ENCODE assay signal across 8 mouse cellular contexts in the genomic region with DNA sequence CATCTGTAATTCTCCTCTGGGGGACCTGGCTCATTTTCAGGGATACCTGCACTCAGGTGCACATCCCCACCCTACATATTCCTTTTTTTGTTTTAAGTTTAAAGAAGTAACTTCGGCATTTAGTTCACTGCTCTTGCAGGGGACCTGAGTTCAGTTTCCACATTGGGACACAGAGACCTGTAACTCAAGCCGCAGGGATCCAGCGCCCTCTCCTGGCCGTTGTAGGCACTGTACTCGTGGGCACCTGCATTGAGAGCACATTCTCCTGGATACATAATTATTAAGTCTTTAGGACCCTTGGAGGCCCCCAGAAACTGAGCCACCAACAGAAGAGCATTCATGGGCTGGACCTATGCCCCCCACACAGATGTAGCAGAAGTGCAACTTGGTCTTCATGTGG. TPM values are rescaled to one million over a fixed set of nuclear protein-coding genes. Genes with fewer than 3 reads are reported as not detected.
DNase-seq lines count a peak whose midpoint lies in the region; ATAC-seq and TF ChIP-seq lines count a peak whose summit lies in the region.

No protein-coding gene starts in this region.

- H3K27ac ChIP-seq in midbrain, embryonic 11.5 days (ENCODE audit: low read depth, low read length), result no peak overlapping the region
- no peak overlapping the region for H3K27ac ChIP-seq in midbrain, embryonic 16.5 days (ENCODE audit: low read length)
- H3K27ac ChIP-seq in heart, adult 2 months, result no peak overlapping the region
- H3K27ac ChIP-seq in liver, adult 2 months (replicated peaks; ENCODE audit: insufficient read depth, low read depth, low read length), result no peak overlapping the region
- H3K27ac ChIP-seq in neural tube, embryonic 11.5 days (ENCODE audit: low read depth, low read length), result no peak overlapping the region

- H3K36me3 ChIP-seq in midbrain, embryonic 11.5 days (ENCODE audit: control insufficient read depth, insufficient read depth, low read length), result no peaks in the 10 kb centered on the region
- no peaks in the 10 kb centered on the region for H3K36me3 ChIP-seq in midbrain, embryonic 16.5 days (ENCODE audit: control insufficient read depth, insufficient read depth, low read length)
- no peaks in the 10 kb centered on the region for H3K36me3 ChIP-seq in heart, adult 2 months (ENCODE audit: control insufficient read depth, insufficient read depth, low read length)
- H3K36me3 ChIP-seq in liver, adult 2 months (ENCODE audit: control insufficient read depth, insufficient read depth, low read length), result no peaks in the 10 kb centered on the region
- no peaks in the 10 kb centered on the region for H3K36me3 ChIP-seq in neural tube, embryonic 11.5 days (ENCODE audit: control insufficient read depth, insufficient read depth, low read length)

- TF ChIP-seq POLR2A in heart, adult 2 months (IDR thresholded peaks at IDR 0.05; ENCODE audit: insufficient read depth, low read depth, low read length), result no peak
- TF ChIP-seq POLR2A in liver, adult 2 months (IDR thresholded peaks at IDR 0.05; ENCODE audit: extremely low read depth, insufficient read depth, low read length), result no peak

- H3K79me2 ChIP-seq in heart, adult 2 months (replicated peaks; ENCODE audit: control insufficient read depth, insufficient read depth, low read length), result no peaks in the 10 kb centered on the region
- no peaks in the 10 kb centered on the region; the same call in 1 of the 2 replicates for H3K79me2 ChIP-seq in liver, adult 2 months (ENCODE audit: control insufficient read depth, insufficient read depth, low read length)

- H3K4me3 ChIP-seq in midbrain, embryonic 11.5 days (ENCODE audit: low read depth, low read length), result no peak overlapping the region
- no peak overlapping the region for H3K4me3 ChIP-seq in midbrain, embryonic 16.5 days (ENCODE audit: low read depth, low read length)
- no peak overlapping the region for H3K4me3 ChIP-seq in heart, adult 2 months
- no peak overlapping the region for H3K4me3 ChIP-seq in liver, adult 2 months (ENCODE audit: insufficient read depth, low read depth, low read length)
- H3K4me3 ChIP-seq in neural tube, embryonic 11.5 days (ENCODE audit: low read depth, low read length), result no peak overlapping the region

- no peak overlapping the region for H3K4me2 ChIP-seq in midbrain, embryonic 11.5 days
- no peak overlapping the region for H3K4me2 ChIP-seq in midbrain, embryonic 16.5 days (ENCODE audit: low read length)
- H3K4me2 ChIP-seq in neural tube, embryonic 11.5 days (ENCODE audit: low read depth), result no peak overlapping the region

- intact Hi-C loops in heart, adult 2 months (cut with DNase I), result loop anchor here (1.0 to 2.0 kb wide), 4 partner anchors 88 to 460 kb away; no protein-coding TSS in a partner anchor

- peak; percentile 94 for DNase-seq in midbrain, embryonic 11.5 days (ENCODE audit: low spot score, missing footprints)
- DNase-seq in NIH3T3 (ENCODE audit: low read depth), result peak; percentile 77
- peak; percentile 54 for DNase-seq in cerebellum, adult 8-10 months
- peak; percentile 54 to 76 for DNase-seq in heart, adult 2 months
- DNase-seq in liver, adult 2 months (ENCODE audit: extremely low read depth, low read depth, low spot score), result peak; percentile 46
- peak; percentile 62 for DNase-seq in neural tube, embryonic 11.5 days (ENCODE audit: low spot score)
- peak; percentile 29 for DNase-seq in yolk sac, embryonic 10.5 days (ENCODE audit: low spot score)

- peak; percentile 59; the same call in 1 of the 2 replicates for TF ChIP-seq EP300 in heart, adult 2 months (IDR thresholded peaks at IDR 0.05; ENCODE audit: insufficient read depth, low read depth, low read length)

- no peaks in the 10 kb centered on the region for H3K27me3 ChIP-seq in midbrain, embryonic 11.5 days (ENCODE audit: control insufficient read depth, insufficient read depth, low read length)
- H3K27me3 ChIP-seq in midbrain, embryonic 16.5 days (ENCODE audit: control insufficient read depth, insufficient read depth, low read depth, low read length), result no peaks in the 10 kb centered on the region
- no peaks in the 10 kb centered on the region for H3K27me3 ChIP-seq in heart, adult 2 months (ENCODE audit: control insufficient read depth, insufficient read depth, low read length)
- no peaks in the 10 kb centered on the region for H3K27me3 ChIP-seq in liver, adult 2 months (ENCODE audit: control insufficient read depth, insufficient read depth, low read length)
- no peaks in the 10 kb centered on the region for H3K27me3 ChIP-seq in neural tube, embryonic 11.5 days (ENCODE audit: control insufficient read depth, insufficient read depth, low read length)

- ATAC-seq in midbrain, embryonic 11.5 days (ENCODE audit: low FRiP score), result no peak
- ATAC-seq in midbrain, embryonic 16.5 days, result no peak
- no peak for ATAC-seq in neural tube, embryonic 11.5 days (ENCODE audit: insufficient read depth, low FRiP score, low TSS enrichment)

- TF ChIP-seq CTCF in heart, adult 2 months (IDR thresholded peaks at IDR 0.05), result peak; percentile 85
- TF ChIP-seq CTCF in liver, adult 2 months (IDR thresholded peaks at IDR 0.05; ENCODE audit: low read depth, low read length), result peak; percentile 99

- H3K9me3 ChIP-seq in midbrain, embryonic 11.5 days (ENCODE audit: control insufficient read depth, low read length), result no peaks in the 10 kb centered on the region
- no peaks in the 10 kb centered on the region for H3K9me3 ChIP-seq in midbrain, embryonic 16.5 days (replicated peaks; ENCODE audit: control insufficient read depth, low read length, poor library complexity, severe bottlenecking)
- no peaks in the 10 kb centered on the region for H3K9me3 ChIP-seq in neural tube, embryonic 11.5 days (ENCODE audit: control insufficient read depth, low read length)

- WGBS in midbrain, embryonic 11.5 days, result 38% methylated on average over 5 of the region's 5 CpGs
- WGBS in midbrain, embryonic 16.5 days, result 42% methylated on average over 5 of the region's 5 CpGs
- WGBS in heart, adult 2 months, result 55% methylated on average over 5 of the region's 5 CpGs
- WGBS in liver, adult 2 months, result 46% methylated on average over 5 of the region's 5 CpGs
- WGBS in neural tube, embryonic 11.5 days, result 42% methylated on average over 5 of the region's 5 CpGs

- H3K4me1 ChIP-seq in midbrain, embryonic 11.5 days (ENCODE audit: control insufficient read depth, insufficient read depth, low read length), result no peaks in the 10 kb centered on the region
- H3K4me1 ChIP-seq in midbrain, embryonic 16.5 days (ENCODE audit: control insufficient read depth, insufficient read depth, low read length), result no peaks in the 10 kb centered on the region
- H3K4me1 ChIP-seq in heart, adult 2 months (ENCODE audit: control insufficient read depth, insufficient read depth, low read length), result peaks cover 5% of the 10 kb centered on the region
- no peaks in the 10 kb centered on the region; the same call in 1 of the 2 replicates for H3K4me1 ChIP-seq in liver, adult 2 months (ENCODE audit: control insufficient read depth, insufficient read depth, low read length)
- no peaks in the 10 kb centered on the region for H3K4me1 ChIP-seq in neural tube, embryonic 11.5 days (ENCODE audit: control insufficient read depth, insufficient read depth, low read length)

- H3K9ac ChIP-seq in midbrain, embryonic 11.5 days (ENCODE audit: low read length), result no peak overlapping the region
- no peak overlapping the region for H3K9ac ChIP-seq in midbrain, embryonic 16.5 days (ENCODE audit: low read depth, low read length)
- H3K9ac ChIP-seq in heart, adult 2 months (ENCODE audit: low read depth, low read length), result no peak overlapping the region
- no peak overlapping the region for H3K9ac ChIP-seq in liver, adult 2 months (ENCODE audit: low read depth, low read length)
- H3K9ac ChIP-seq in neural tube, embryonic 11.5 days (ENCODE audit: low read length), result no peak overlapping the region

RNA-seq across cellular contexts. Expression of a gene that starts 26.8 kb away (rescaled TPM):
- 28.8 and 31.1 TPM in 2 replicates for polyA plus RNA-seq in midbrain, embryonic 11.5 days (2014; fragmentation: Nextera tagmentation; extraction: Ambion mirVana)
- 27.2 and 34.5 TPM in 2 replicates for polyA plus RNA-seq in midbrain, embryonic 16.5 days (2015; fragmentation: Nextera tagmentation; extraction: Ambion mirVana)
- 10 to 100 TPM; 17.5 to 20.1 TPM for total RNA-seq in heart, adult 2 months (2021)
- 15.1 and 19.2 TPM in 2 replicates for polyA plus RNA-seq in heart, adult 2 months (2012; rRNA removed)
- 11.3 and 11.4 TPM in 2 replicates for total RNA-seq in liver, adult 2 months (2014; rRNA removed)
- 12.1 and 16.0 TPM in 2 replicates for polyA plus RNA-seq in liver, adult 2 months (2012; rRNA removed)
- 33.6 and 37.3 TPM in 2 replicates for polyA plus RNA-seq in neural tube, embryonic 11.5 days (2014; fragmentation: Nextera tagmentation; extraction: Ambion mirVana)

Comparison
In these comparisons a context has a peak if more than half of its experiments do, and no peak if none do; other contexts are left out.
1. DNase-seq: peak in every context shown above with its lines; median percentile 94 in midbrain, embryonic 11.5 days; 77 in NIH3T3; 65 in heart, adult 2 months; 62 in neural tube, embryonic 11.5 days; 54 in cerebellum, adult 8-10 months; 46 in liver, adult 2 months; 29 in yolk sac, embryonic 10.5 days.